Mouse (Mus musculus): ENCODE measurements around the gene 1700042G07Rik. TPM values are rescaled to one million over a fixed set of nuclear protein-coding genes. Genes with fewer than 3 reads are reported as not detected.
A peak's percentile ranks its signal among the peaks of the same experiment; 100 is the strongest.

Gene 1700042G07Rik
- polyA plus RNA-seq, 1 experiment from 2014 or later = not detected

DNA sequence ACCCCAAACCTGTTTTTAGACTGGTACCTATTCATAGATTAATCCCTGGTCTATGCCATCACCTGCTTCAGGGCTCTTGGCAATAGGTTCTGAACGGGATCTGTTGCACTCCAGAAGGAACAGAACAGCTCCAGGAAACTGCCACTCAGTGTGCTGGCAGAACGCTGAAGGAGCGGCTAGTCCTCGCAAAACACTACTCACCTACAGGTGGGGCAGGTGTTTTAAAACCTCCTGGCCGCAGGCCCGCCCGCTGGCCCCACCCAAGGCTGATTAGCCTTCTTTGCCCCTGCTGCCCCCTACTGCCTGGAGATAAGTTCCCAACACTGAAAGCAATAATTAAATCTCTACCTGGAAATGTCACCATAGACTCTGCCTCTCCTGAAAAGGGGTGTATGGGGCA lies 5.8 kb upstream of the 1700042G07Rik start, which contains the start of gene Tspan1:
Gene Tspan1, minus strand, starts transcription at position 198 of the 400 bp plus-strand sequence.
- Histone ChIP-seq H3K27ac (no peak within 1 kb of the TSS), H3K36me3 (no peaks in the 10 kb centered on the region), H3K4me1 (replicated peaks) (peaks cover 12% of the 10 kb centered on the region; the same call in 1 of the 2 replicates), H3K4me3 (no peak within 1 kb of the TSS), H3K9me3 (no peaks in the 10 kb centered on the region), H3K27me3 (ENCODE audit: insufficient read depth, poor library complexity, severe bottlenecking) (no peaks in the 10 kb centered on the region)
- WGBS = 33% methylated on average over 7 of the region's 7 CpGs
- DNase-seq (ENCODE audit: low spot score) = no peak

DNA sequence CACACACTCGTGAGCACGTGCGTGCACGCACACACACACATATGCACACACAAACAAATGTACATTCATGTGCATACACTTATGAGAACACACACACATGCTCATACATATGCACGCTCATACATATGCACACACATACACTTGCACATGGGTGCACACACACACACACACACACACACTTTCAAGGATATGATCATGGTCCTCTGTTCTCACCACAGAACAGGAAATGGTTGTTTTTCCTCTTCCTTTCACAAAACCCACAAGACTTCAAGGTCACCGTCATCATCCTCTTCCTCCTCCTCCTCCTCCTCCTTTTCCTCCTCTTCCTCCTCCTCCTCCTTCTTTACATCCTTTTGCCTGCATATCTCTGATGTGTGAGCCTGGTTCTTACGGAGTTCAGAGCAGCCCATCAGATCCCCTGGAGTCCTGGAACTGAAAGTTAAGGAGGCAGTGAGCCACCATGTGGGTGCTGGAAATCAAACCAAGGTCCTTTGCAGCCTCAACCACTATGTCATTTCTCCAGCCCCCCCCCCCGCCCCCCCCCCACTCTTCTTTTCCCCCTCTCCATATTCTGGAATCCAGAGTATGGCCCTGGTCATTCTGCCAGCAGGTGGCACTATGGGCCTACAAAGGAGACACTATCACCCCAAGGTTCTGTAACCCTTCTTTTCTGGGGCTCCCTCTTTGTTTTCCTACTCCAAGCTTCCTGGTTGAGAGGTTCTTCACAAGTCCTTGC lies 4.4 kb upstream of the 1700042G07Rik start:
- no peaks in the 10 kb centered on the region for H3K27me3 ChIP-seq (ENCODE audit: insufficient read depth, poor library complexity, severe bottlenecking)
- no peaks in the 10 kb centered on the region for H3K36me3 ChIP-seq
- no peaks in the 10 kb centered on the region for H3K9me3 ChIP-seq
- H3K4me1 ChIP-seq (replicated peaks) = peaks cover 16% of the 10 kb centered on the region
- no peak overlapping the region for H3K4me3 ChIP-seq
- 85% methylated on average over 7 of the region's 8 CpGs for WGBS
- no peak overlapping the region for H3K27ac ChIP-seq
- peak; percentile 67 for DNase-seq (ENCODE audit: low spot score)

DNA sequence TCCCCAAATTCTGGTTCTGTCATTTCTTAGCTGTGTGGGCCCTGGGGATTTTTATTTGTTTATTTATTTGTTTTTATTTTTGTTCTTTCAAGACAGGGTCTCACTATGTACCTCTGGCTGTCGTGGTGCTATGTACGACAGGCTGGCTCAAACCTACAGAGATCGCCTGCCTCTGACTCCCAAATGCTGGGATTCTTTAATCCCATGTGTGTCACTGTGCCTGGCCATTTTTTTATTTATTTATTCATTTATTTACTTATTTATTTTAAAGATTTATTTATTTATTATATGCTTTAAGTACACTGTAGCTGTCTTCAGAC lies 3.9 kb upstream of the 1700042G07Rik start:
- Histone ChIP-seq H3K9me3 (no peaks in the 10 kb centered on the region), H3K36me3 (no peaks in the 10 kb centered on the region), H3K4me3 (no peak overlapping the region), H3K4me1 (replicated peaks) (peaks cover 19% of the 10 kb centered on the region), H3K27ac (no peak overlapping the region), H3K27me3 (ENCODE audit: insufficient read depth, poor library complexity, severe bottlenecking) (no peaks in the 10 kb centered on the region)
- WGBS = 73% methylated on average over 3 of the region's 3 CpGs
- DNase-seq (ENCODE audit: low spot score) = no peak

DNA sequence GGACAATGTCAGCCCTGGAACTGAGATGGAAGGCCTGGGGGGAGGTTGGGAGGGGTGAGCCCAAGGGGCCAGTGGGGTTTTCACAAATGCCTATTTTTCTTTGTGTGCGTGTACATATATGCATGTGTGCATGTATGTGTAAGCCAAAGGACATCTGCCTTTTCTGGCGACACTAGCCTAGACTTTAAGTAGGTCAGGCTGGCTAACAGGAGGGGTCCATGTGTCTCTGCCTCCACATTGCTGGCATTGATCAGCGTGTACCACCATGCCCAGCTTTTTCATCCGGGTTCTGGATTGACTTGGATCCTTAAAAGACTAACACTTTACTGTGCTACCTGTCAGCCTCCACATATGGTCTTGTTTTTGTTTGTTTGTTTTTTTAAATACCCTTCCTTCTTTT lies 580 bp downstream of the 1700042G07Rik start:
- Histone ChIP-seq H3K27me3 (ENCODE audit: insufficient read depth, poor library complexity, severe bottlenecking) (peaks cover 3% of the 10 kb centered on the region; the same call in 1 of the 2 replicates), H3K9me3 (no peaks in the 10 kb centered on the region), H3K27ac (no peak overlapping the region), H3K4me1 (replicated peaks) (peaks cover 42% of the 10 kb centered on the region), H3K36me3 (no peaks in the 10 kb centered on the region), H3K4me3 (no peak overlapping the region)
- 84% methylated on average over 4 of the region's 4 CpGs for WGBS
- DNase-seq (ENCODE audit: low spot score) = no peak

DNA sequence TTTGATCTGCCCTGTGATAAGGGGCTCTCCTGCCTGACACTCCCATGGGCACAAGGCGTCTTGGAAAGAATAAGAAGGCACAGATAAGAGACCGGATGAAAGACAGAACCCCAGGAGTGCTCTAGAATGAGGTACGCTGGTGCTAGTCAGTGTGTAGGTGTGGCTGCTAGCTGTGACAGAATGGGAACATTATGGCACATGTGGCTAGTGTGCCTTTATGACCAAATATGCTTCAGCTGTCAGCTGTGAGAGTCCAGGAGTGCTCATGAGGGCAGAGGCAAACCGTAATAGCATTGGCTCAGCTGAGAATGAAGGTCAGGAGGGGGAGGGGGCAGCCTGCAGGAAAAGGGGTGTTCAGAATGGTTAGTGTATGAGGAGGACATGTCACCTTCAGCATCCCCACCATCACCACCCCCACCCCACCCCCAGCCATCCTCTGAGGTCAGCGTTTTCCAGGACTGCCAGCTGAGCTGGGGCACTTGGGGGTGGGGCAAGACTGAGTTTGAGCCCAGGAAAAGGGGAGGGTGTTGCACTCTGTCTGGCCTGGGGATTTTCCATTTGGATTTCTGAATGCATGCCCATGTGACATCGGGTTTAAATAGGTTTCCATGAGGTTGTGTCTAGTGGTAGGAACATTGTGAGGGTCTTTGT lies 1.4 kb downstream of the 1700042G07Rik start:
- peaks cover 3% of the 10 kb centered on the region; the same call in 1 of the 2 replicates for H3K27me3 ChIP-seq (ENCODE audit: insufficient read depth, poor library complexity, severe bottlenecking)
- H3K27ac ChIP-seq = peak overlapping the region; percentile 35; the same call in 1 of the 2 replicates
- no peaks in the 10 kb centered on the region for H3K9me3 ChIP-seq
- H3K4me1 ChIP-seq (replicated peaks) = peaks cover 42% of the 10 kb centered on the region
- no peak overlapping the region for H3K4me3 ChIP-seq
- H3K36me3 ChIP-seq = no peaks in the 10 kb centered on the region
- no peak for DNase-seq (ENCODE audit: low spot score)
- WGBS = 55% methylated on average over 6 of the region's 6 CpGs

DNA sequence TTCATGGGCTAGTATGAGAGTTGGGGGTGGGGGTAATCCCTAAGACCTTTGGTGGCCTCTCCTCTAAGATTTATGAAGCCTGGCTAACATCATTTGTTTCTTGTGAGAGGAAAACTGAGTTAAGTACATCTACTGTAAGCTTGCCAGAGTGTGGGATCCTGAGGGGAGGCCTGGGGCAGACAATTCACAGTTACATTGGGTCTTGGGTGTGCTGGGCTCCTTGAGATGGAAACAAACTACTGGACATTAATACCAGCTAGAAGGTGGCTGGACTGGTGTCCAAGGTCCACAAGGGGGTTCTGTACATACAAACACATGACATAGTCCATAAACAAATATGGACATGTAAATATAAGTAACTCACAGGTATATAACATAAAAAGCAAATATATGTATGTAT lies 2.0 kb downstream of the 1700042G07Rik start:
- Histone ChIP-seq H3K4me1 (replicated peaks) (peaks cover 42% of the 10 kb centered on the region), H3K9me3 (no peaks in the 10 kb centered on the region), H3K36me3 (no peaks in the 10 kb centered on the region), H3K27ac (peak overlapping the region; percentile 35; the same call in 1 of the 2 replicates), H3K4me3 (no peak overlapping the region), H3K27me3 (ENCODE audit: insufficient read depth, poor library complexity, severe bottlenecking) (peaks cover 3% of the 10 kb centered on the region; the same call in 1 of the 2 replicates)
- no peak for DNase-seq (ENCODE audit: low spot score)

DNA sequence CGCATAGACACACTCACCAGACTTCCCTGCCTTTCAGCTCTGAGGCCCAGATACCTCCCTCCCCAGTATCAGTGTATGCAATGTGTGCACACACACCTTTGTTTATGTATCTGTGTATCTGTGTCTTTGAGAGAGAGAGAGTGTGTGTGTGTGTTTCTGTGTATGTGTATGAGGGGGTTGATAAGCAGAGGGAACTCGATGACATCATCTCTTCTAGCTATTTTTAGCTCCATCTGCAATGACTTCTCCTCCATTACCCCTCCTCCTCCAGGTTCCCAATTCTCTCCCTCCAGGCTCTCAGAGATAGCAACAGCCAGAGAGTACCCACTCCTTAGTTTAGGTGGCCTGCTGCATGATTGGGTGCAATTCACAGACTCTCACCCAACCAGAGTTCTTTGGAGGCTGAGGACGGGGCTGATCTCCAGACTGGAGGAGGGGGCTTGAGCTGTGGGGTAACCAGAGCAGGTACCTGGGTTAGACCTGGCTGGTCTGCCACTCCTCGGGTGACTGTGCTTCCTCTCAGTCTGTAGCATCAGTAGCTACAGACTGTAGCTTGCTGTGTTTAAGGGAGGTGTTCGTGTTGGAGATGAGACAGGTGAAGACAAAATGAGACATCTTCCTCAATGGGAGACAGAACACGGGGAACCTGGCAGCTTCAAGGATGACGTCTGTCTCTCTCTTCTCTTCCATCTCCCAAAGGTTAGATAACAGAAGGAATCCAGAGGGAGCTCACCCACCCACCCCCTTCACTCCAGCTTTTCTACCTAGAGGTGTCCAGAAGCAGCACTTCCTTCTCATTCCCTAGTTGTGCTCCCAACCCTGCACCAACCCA lies 2.8 kb downstream of the 1700042G07Rik start:
- Histone ChIP-seq H3K36me3 (no peaks in the 10 kb centered on the region), H3K4me1 (replicated peaks) (peaks cover 42% of the 10 kb centered on the region), H3K9me3 (no peaks in the 10 kb centered on the region), H3K27ac (peak overlapping the region; percentile 82), H3K4me3 (peak overlapping the region; percentile 2; the same call in 1 of the 2 replicates), H3K27me3 (ENCODE audit: insufficient read depth, poor library complexity, severe bottlenecking) (peaks cover 3% of the 10 kb centered on the region; the same call in 1 of the 2 replicates)
- 72% methylated on average over 7 of the region's 7 CpGs for WGBS
- DNase-seq (ENCODE audit: low spot score) = no peak

DNA sequence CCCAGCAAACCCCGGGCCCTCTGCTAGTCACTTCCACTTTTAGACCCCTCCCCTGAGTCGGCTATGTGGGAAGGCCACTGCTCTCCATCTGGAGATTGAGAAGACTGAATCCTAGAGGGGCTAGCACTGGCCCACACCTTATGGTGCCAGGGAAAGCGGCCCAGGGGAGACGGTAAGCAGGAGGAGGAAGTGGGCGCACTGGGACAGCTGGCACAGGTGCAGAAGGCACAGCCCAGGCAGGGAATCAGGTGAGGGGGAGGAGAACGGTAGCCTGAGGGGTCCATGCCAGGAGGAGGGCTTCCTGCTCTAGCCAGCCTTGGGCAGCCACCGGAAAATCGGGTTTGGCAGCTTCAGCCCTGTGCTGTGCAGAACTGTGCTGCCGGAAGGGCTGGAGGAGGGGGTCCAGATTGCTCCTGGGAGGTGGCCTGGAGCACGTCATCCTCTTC lies 3.4 kb downstream of the 1700042G07Rik start:
- peak; percentile 43 for DNase-seq (ENCODE audit: low spot score)
- WGBS = 30% methylated on average over 10 of the region's 10 CpGs
- Histone ChIP-seq H3K27me3 (ENCODE audit: insufficient read depth, poor library complexity, severe bottlenecking) (peaks cover 3% of the 10 kb centered on the region; the same call in 1 of the 2 replicates), H3K36me3 (no peaks in the 10 kb centered on the region), H3K9me3 (no peaks in the 10 kb centered on the region), H3K4me1 (replicated peaks) (peaks cover 43% of the 10 kb centered on the region), H3K4me3 (peak overlapping the region; percentile 2; the same call in 1 of the 2 replicates), H3K27ac (peak overlapping the region; percentile 82)

DNA sequence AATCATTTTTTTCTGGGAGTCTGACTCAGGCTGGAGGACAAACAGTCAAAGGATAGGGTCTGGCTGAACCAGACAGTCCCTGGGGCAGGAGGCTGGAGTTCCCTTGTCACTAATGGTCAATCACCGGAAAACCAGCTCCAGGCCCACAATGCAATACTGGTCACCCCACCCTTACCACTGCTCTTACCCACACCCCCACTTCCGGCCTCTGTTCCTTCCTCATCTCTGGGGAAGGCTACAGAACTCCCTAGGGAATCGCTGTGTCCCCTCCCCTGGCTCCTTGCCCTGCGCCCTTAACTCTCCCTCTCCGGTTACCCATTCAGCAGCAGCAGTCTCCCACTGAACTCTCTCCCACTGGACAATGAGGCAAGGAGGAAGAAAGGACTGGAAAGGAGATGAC lies 4.0 kb downstream of the 1700042G07Rik start:
- Histone ChIP-seq H3K4me3 (no peak overlapping the region), H3K4me1 (replicated peaks) (peaks cover 49% of the 10 kb centered on the region), H3K27me3 (ENCODE audit: insufficient read depth, poor library complexity, severe bottlenecking) (peaks cover 3% of the 10 kb centered on the region; the same call in 1 of the 2 replicates), H3K36me3 (no peaks in the 10 kb centered on the region), H3K9me3 (no peaks in the 10 kb centered on the region), H3K27ac (peak overlapping the region; percentile 78)
- DNase-seq (ENCODE audit: low spot score) = no peak
- WGBS = 33% methylated on average over 5 of the region's 5 CpGs

DNA sequence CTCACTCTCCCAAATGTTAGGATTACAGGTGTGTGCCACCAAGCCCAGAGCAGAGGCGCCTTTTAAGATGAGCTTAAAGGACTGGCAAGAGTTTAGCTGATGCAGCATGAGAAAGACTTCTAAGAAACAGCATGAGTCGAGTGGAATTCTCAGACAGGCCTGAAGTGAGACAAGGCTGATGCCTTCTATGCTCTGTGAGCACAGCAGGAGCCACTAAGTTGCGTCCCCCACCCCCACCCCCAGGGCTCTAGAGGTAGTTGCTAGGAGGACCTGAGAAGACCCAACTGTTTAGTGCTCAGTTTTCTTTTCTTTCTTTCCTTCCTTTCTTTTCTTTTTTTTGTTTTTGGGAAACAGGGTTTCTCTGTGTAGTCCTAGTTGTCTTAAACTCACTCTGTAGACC lies 8.9 kb downstream of the 1700042G07Rik start:
- no peaks in the 10 kb centered on the region for H3K36me3 ChIP-seq
- no peak overlapping the region; the same call in 1 of the 2 replicates for H3K27ac ChIP-seq
- peaks cover 28% of the 10 kb centered on the region for H3K4me1 ChIP-seq (replicated peaks)
- no peaks in the 10 kb centered on the region for H3K9me3 ChIP-seq
- DNase-seq (ENCODE audit: low spot score) = no peak
- WGBS = 19% methylated on average over 3 of the region's 3 CpGs
- H3K27me3 ChIP-seq (ENCODE audit: insufficient read depth, poor library complexity, severe bottlenecking) = no peaks in the 10 kb centered on the region
- H3K4me3 ChIP-seq = no peak overlapping the region

DNA sequence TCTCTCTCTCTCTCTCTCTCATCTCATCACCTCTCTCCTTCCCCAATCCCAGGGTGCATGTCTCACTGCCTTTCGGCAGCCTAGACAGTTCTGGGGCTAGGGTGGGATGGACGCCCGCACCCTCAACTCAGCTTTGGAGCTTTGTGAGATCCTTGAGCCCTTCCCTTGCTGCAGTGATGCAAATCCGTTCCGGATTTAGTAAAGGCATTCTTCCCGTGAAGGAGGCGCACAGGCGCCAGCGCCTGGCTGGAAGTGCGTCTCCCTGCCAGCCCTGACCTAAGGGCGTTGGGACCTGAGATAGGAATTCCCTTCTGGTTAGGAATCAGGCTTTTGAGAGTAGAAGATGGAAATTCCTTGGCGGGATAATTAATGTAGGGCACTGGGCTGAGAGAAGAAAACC lies 9.6 kb downstream of the 1700042G07Rik start:
- 5% methylated on average over 12 of the region's 12 CpGs for WGBS
- Histone ChIP-seq H3K4me3 (peak overlapping the region; percentile 18), H3K27ac (peak overlapping the region; percentile 73), H3K4me1 (replicated peaks) (peaks cover 22% of the 10 kb centered on the region), H3K36me3 (no peaks in the 10 kb centered on the region), H3K9me3 (no peaks in the 10 kb centered on the region), H3K27me3 (ENCODE audit: insufficient read depth, poor library complexity, severe bottlenecking) (no peaks in the 10 kb centered on the region)
- DNase-seq (ENCODE audit: low spot score) = peak; percentile 47

DNA sequence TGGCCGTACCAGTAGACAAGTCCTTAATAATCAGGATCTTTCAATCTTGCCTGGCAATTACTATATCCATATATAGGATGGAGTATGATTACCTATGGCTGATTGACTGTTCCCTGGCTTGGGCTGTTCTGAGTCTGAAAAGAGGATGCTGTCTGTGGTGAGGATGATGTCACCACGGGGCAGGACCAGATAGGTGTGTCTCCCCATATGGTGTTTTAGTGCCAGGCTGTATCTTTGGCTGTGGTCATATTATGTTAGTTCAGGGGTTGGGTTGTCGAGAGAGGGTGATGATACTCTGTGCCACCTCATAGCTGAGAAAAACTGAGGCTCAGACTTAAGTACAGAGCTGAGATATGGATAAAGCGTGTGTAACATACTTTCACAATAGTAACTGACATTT lies 11.9 kb downstream of the 1700042G07Rik start:
- 95% methylated on average over 4 of the region's 4 CpGs for WGBS
- Histone ChIP-seq H3K4me1 (replicated peaks) (peaks cover 19% of the 10 kb centered on the region), H3K27ac (no peak overlapping the region), H3K4me3 (no peak overlapping the region), H3K27me3 (ENCODE audit: insufficient read depth, poor library complexity, severe bottlenecking) (no peaks in the 10 kb centered on the region), H3K9me3 (no peaks in the 10 kb centered on the region), H3K36me3 (no peaks in the 10 kb centered on the region)
- no peak for DNase-seq (ENCODE audit: low spot score)
